Mouse (Mus musculus): ENCODE measurements around the gene Atp6v0a4.

Atp6v0a4 gene

GRCm38 (mm10) chr6:38073592-38073991 lies 50.8 kb downstream of the Atp6v0a4 start:
- DNase-seq (ENCODE audit: low spot score in 2 of 2), result no peak

GRCm38 (mm10) chr6:38072137-38072796 lies 52.1 kb downstream of the Atp6v0a4 start:
- DNase-seq (ENCODE audit: low spot score in 2 of 2), result no peak

- no peak for DNase-seq (ENCODE audit: low spot score in 2 of 2)
Observed at GRCm38 (mm10) chr6:38071256-38071655, 53.1 kb downstream of the Atp6v0a4 start.

- peak; percentile 32 to 43 for DNase-seq (ENCODE audit: low spot score in 2 of 2)
Observed at GRCm38 (mm10) chr6:38066215-38066614, 58.2 kb downstream of the Atp6v0a4 start.

GRCm38 (mm10) chr6:38065501-38066122 lies 58.8 kb downstream of the Atp6v0a4 start:
- DNase-seq (ENCODE audit: low spot score in 2 of 2), result peak; percentile 27

- peak; percentile 37 to 43 for DNase-seq (ENCODE audit: low spot score in 2 of 2)
Observed at GRCm38 (mm10) chr6:38065122-38065500, 59.3 kb downstream of the Atp6v0a4 start.

- DNase-seq (ENCODE audit: low spot score in 2 of 2), result no peak
Observed at GRCm38 (mm10) chr6:38064621-38065020, 59.8 kb downstream of the Atp6v0a4 start.

- no peak for DNase-seq (ENCODE audit: low spot score in 2 of 2)
Observed at GRCm38 (mm10) chr6:38058805-38059204, 65.6 kb downstream of the Atp6v0a4 start.

- no peak for DNase-seq (ENCODE audit: low spot score in 2 of 2)
Observed at GRCm38 (mm10) chr6:38055471-38056330, 68.7 kb downstream of the Atp6v0a4 start.

GRCm38 (mm10) chr6:38049601-38050000 lies 74.8 kb downstream of the Atp6v0a4 start:
- no peak for DNase-seq (ENCODE audit: low spot score in 2 of 2)

- DNase-seq (ENCODE audit: low spot score in 2 of 2), result no peak
Observed at GRCm38 (mm10) chr6:38048800-38049561, 75.4 kb downstream of the Atp6v0a4 start.

- no peak for DNase-seq (ENCODE audit: low spot score in 2 of 2)
Observed at GRCm38 (mm10) chr6:38048003-38048402, 76.4 kb downstream of the Atp6v0a4 start.

- no peak for DNase-seq (ENCODE audit: low spot score in 2 of 2)
Observed at GRCm38 (mm10) chr6:38046838-38047237, 77.5 kb downstream of the Atp6v0a4 start, which contains the start of gene Svopl. TSS of gene Svopl (minus strand) at chr6:38046996.

- no peak for DNase-seq (ENCODE audit: low spot score in 2 of 2)
Observed at GRCm38 (mm10) chr6:38032801-38033566, 91.4 kb downstream of the Atp6v0a4 start.

GRCm38 (mm10) chr6:38031924-38032540 lies 92.4 kb downstream of the Atp6v0a4 start:
- peak in 1 of 2 experiments; percentile 14 for DNase-seq (ENCODE audit: low spot score in 2 of 2)

- no peak for DNase-seq (ENCODE audit: low spot score in 2 of 2)
Observed at GRCm38 (mm10) chr6:38028205-38028604, 96.2 kb downstream of the Atp6v0a4 start.

GRCm38 (mm10) chr6:38027771-38028170 lies 96.6 kb downstream of the Atp6v0a4 start:
- no peak for DNase-seq (ENCODE audit: low spot score in 2 of 2)

GRCm38 (mm10) chr6:38023284-38023683 lies 101.1 kb downstream of the Atp6v0a4 start:
- no peak for DNase-seq (ENCODE audit: low spot score in 2 of 2)

- DNase-seq (ENCODE audit: low spot score in 2 of 2), result no peak
Observed at GRCm38 (mm10) chr6:38021406-38021805, 103.0 kb downstream of the Atp6v0a4 start.

GRCm38 (mm10) chr6:38012829-38013228 lies 111.6 kb downstream of the Atp6v0a4 start:
- DNase-seq (ENCODE audit: low spot score in 2 of 2), result no peak

Measured in frontal cortex, postnatal 14 days (tissue).